Mouse (Mus musculus) kidney, postnatal 0 days (tissue): Measurements from ENCODE around the gene Arhgap8. TPM values are rescaled to one million over a fixed set of nuclear protein-coding genes. Genes with fewer than 3 reads are reported as not detected.
"Not testable (repeated sequence)": the region's sequence is repeated elsewhere in the genome, so short reads cannot be mapped to it uniquely, and the experiment has no call there.

Experiments
- ATAC-seq: fragments of 200-750 bp; cut with Nextera tagmentation; replicated peaks from 2 replicates; pipeline ENCODE4 v1.8.0; 2017; ENCODE audit warnings: low read depth, moderate number of reproducible peaks, moderate TSS enrichment, moderate library complexity; ENCODE audit not compliant: low FRiP score
- DNase-seq: peaks from one replicate; pipeline ENCODE4 v3.0.0-alpha.2; 2016; ENCODE audit warnings: low spot score
- H3K27ac ChIP-seq: fragments of 300-500 bp; sonication (generic); 2 replicates; pipeline ENCODE4 v1.5.1; 2014; ENCODE audit warnings: mild to moderate bottlenecking
- H3K27me3 ChIP-seq: fragments of 300-500 bp; sonication (generic); 2 replicates; pipeline ENCODE4 v1.6.1; 2014; ENCODE audit warnings: low read length, mixed read lengths; ENCODE audit not compliant: insufficient read depth
- H3K36me3 ChIP-seq: fragments of 300-500 bp; sonication (generic); 2 replicates; pipeline ENCODE4 v1.6.1; 2014; ENCODE audit warnings: low read length, mixed read lengths; ENCODE audit not compliant: insufficient read depth
- H3K4me1 ChIP-seq: fragments of 300-500 bp; sonication (generic); replicated peaks from 2 replicates; pipeline ENCODE4 v1.6.1; 2014; ENCODE audit warnings: antibody characterized with exemption, low read length, mixed read lengths; ENCODE audit not compliant: insufficient read depth
- H3K4me2 ChIP-seq: fragments of 300-500 bp; sonication (generic); 2 replicates; pipeline ENCODE4 v1.6.1; 2014; ENCODE audit warnings: mild to moderate bottlenecking, low read length, moderate library complexity, mixed read lengths
- H3K4me3 ChIP-seq: fragments of 300-500 bp; sonication (generic); replicated peaks from 2 replicates; pipeline ENCODE4 v1.5.1; 2014; ENCODE audit warnings: low read depth, low read length
- H3K9ac ChIP-seq: fragments of 300-500 bp; sonication (generic); 2 replicates; pipeline ENCODE4 v1.6.1; 2014; ENCODE audit warnings: low read depth, low read length
- H3K9me3 ChIP-seq: fragments of 300-500 bp; sonication (generic); replicated peaks from 2 replicates; pipeline ENCODE4 v1.6.1; 2016; ENCODE audit warnings: low read length, inconsistent platforms, mixed read lengths
- CTCF ChIP-seq: IDR thresholded peaks from 2 replicates; pipeline ENCODE4 v1.5.1; 2016; ENCODE audit warnings: antibody characterized with exemption, low read depth, mild to moderate bottlenecking, moderate library complexity
- WGBS: fragments of 180-500 bp; shearing (Covaris S2); extraction: QIAGEN DNeasy Blood & Tissue Kit; methylation state at CpG from one replicate; pipeline ENCODE4 v1.1.7; 2014; 5-methylcytosine and 5-hydroxymethylcytosine counted together
- polyA plus RNA-seq: library from polyadenylated mRNA; unstranded; fragments of >200 nt; fragmentation: Nextera tagmentation; extraction: Ambion mirVana; gene quantifications from 2 replicates; pipeline ENCODE4 v1.2.1, GENCODE M21; 2015

The Arhgap8 gene
- polyA plus RNA-seq, 1 experiment from 2014 or later: 13.9 TPM

DNA sequence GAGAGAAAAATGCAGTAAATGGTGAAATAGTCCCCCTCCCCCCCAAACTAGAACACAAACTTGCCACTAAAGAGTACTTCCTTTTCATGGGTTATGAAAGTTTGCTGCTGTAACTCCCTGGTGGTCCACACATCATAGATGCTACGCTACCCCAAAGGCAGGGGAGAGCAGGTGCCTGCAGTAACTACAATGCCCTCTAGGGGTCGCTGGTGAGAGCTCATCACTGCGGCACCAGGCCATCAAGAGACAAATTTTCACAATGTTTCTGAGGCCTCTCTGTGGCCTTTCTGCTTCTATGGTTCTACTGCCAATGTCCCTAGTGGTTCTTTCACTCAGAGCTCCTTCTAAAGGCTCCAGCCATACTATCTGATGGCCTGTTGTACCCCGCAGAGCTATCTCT, 38.6 kb downstream of the Arhgap8 start:
- no peaks in the 10 kb centered on the region for H3K36me3 ChIP-seq
- no peaks in the 10 kb centered on the region for H3K27me3 ChIP-seq
- WGBS: 45% methylated on average over 4 of the region's 4 CpGs
- H3K27ac ChIP-seq: no peak overlapping the region
- ATAC-seq (no peak), DNase-seq (peak; percentile 16)
- TF ChIP-seq CTCF: peak; percentile 75
- H3K9me3 ChIP-seq: no peaks in the 10 kb centered on the region
- H3K4me1 ChIP-seq: 0 out of 2 replicates have a peak, but pooled peaks cover 6% of the 10 kb centered on the region
- no peak overlapping the region for H3K4me3 ChIP-seq
- H3K4me2 ChIP-seq: no peak overlapping the region
- H3K9ac ChIP-seq: no peak overlapping the region

DNA sequence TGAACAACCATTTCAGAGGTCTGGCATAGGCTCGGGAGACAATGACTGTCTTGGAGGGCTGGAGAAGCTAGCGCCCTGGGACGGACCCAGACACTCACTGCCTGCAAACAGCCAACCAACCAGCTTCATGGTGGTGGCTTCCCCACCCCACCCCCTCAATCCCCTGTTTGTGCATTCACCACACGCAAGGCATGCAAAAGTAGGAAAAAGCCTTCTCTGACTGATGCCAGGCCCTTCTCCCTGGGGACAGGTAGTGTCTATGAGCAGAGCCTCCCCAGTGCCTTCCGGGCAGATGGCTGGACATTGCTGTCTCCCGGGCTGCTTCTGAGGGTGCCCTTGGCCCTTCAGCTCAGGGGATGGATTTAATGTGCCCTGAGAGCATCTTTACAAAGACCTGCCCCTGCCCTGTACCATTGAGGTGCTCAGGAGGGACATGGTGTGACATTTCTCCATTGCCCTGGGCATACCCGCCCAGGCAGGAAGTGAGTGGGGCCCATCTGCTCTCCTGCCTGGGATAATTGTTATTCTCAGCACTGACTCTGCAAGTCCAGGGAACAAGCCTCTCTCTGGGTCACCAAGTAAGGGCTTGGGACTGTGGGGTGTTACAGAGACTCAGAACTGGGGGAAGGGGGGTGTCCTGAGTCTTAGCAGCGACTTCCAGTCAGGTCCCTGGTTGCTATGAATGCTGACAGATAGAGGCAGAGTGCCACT, 43.0 kb downstream of the Arhgap8 start:
- WGBS: 56% methylated on average over 8 of the region's 8 CpGs
- Histone ChIP-seq H3K9ac (no peak overlapping the region), H3K4me2 (no peak overlapping the region), H3K9me3 (no peaks in the 10 kb centered on the region), H3K4me3 (no peak overlapping the region), H3K36me3 (no peaks in the 10 kb centered on the region), H3K4me1 (0 out of 2 replicates have a peak, but pooled peaks cover 6% of the 10 kb centered on the region), H3K27ac (peak overlapping the region; percentile 19; the same call in 1 of the 2 replicates), H3K27me3 (no peaks in the 10 kb centered on the region)
- TF ChIP-seq CTCF: no peak
- ATAC-seq: no peak
- DNase-seq: peak; percentile 15

DNA sequence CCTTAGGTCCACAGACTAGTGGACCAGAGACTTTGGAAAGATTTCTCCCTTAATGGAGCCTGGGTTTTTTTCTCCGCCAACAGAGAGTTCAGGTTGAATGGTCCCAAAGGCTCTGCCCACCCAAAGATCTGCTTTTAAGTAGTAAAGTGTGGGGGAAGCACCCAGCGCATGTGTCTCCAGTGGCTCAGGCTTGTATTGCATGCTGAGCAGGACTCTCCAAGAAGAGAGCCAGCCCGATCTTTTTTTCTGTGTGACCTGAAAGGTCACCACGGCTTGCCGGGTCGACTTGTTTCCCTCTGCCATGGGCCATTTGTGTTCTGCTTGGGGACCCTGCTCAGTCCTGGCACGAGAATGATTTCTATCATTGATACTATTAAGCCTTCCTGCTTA, 43.6 kb downstream of the Arhgap8 start:
- Histone ChIP-seq H3K27ac (peak overlapping the region; percentile 19; the same call in 1 of the 2 replicates), H3K9ac (no peak overlapping the region), H3K4me3 (no peak overlapping the region), H3K36me3 (no peaks in the 10 kb centered on the region), H3K4me1 (0 out of 2 replicates have a peak, but pooled peaks cover 6% of the 10 kb centered on the region), H3K27me3 (no peaks in the 10 kb centered on the region), H3K9me3 (no peaks in the 10 kb centered on the region), H3K4me2 (no peak overlapping the region)
- TF ChIP-seq CTCF: peak; percentile 37
- ATAC-seq (peak; percentile 78), DNase-seq (peak; percentile 72)
- WGBS: 12% methylated on average over 7 of the region's 7 CpGs

DNA sequence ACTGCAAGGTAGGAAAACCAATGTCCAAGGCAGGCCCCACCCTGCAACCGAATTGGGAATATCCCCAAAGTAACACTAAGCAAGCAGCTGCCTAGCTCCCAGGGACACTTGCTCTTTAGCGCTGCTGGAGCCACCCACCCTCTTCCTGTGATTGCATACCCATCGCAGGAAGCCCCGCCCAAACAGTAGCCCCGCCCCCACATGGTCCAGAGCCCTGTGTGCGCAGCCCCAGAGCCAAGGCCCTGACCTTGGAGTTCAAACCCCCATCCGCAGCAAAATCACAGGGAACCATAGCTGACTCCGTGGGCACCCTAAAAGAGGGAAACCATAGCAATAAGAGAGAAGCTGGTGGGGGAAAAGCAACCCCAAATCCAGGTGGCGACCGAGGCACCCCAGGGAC, 46.8 kb downstream of the Arhgap8 start:
- TF ChIP-seq CTCF: no peak
- DNase-seq: no peak
- 37% methylated on average over 10 of the region's 10 CpGs for WGBS
- Histone ChIP-seq H3K27me3 (no peaks in the 10 kb centered on the region), H3K27ac (no peak overlapping the region), H3K9me3 (no peaks in the 10 kb centered on the region), H3K9ac (no peak overlapping the region), H3K4me3 (no peak overlapping the region), H3K4me2 (no peak overlapping the region), H3K4me1 (0 out of 2 replicates have a peak, but pooled peaks cover 6% of the 10 kb centered on the region), H3K36me3 (no peaks in the 10 kb centered on the region)
- ATAC-seq: no peak; the same call in 1 of the 2 replicates

DNA sequence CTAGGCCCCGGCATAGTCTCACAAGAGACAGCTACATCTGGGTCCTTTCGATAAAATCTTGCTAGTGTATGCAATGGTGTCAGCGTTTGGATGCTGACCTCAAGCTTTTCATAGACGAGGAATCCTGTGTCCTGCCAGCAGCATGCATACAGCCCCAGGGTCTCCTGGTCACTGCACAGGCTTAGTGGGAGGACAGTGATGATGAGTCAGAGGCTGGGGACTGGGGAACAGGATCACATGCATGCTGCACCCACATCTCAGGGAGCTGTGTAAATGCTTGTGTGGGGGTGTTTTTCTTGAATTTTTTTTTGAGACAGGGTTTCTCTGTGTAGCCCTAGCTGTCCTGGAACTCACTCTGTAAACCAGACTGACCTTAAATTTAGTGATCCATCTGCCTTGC, 48.7 kb downstream of the Arhgap8 start:
- H3K27ac ChIP-seq: not testable (repeated sequence)
- 56% methylated on average over 3 of the region's 4 CpGs for WGBS

DNA sequence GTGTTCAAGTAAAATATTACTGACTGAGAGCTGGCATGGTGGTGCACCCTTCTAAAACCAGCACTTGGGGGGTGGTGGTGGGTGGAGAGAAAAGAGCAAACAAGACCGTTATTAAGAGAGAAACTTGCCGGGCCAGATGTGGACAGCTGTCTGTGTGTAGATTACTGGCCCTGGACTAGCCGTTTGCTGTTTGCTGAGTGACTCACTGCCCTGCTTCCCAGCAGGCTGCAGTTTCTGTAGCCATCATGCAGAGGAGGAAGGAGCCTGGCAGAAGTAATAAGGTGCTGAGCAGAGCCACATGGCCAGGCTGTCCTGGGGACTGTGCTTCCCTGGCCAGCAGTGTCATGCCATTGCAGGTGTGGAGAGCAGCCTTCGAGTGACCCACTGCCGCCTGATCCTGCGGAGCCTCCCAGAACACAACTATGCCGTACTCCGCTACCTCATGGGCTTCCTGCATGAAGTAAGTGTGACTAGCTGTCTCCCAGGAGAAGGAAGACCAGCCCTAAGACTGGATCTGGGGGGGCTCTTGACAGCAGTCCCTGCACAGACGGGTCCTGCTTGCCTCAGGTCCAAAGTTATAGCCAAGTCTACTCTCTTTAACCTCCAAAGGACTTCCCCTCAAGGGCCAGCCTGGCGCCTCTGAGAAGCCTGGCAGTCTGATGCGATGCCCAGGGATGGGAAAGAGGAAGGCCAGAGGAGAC, 49.9 kb downstream of the Arhgap8 start:
- no peak overlapping the region for H3K9ac ChIP-seq
- no peak overlapping the region for H3K4me2 ChIP-seq
- H3K27ac ChIP-seq: no peak overlapping the region
- no peaks in the 10 kb centered on the region for H3K36me3 ChIP-seq
- H3K4me3 ChIP-seq: no peak overlapping the region
- no peak for DNase-seq
- TF ChIP-seq CTCF: no peak
- 73% methylated on average over 11 of the region's 11 CpGs for WGBS
- H3K9me3 ChIP-seq: no peaks in the 10 kb centered on the region
- no peaks in the 10 kb centered on the region for H3K27me3 ChIP-seq
- H3K4me1 ChIP-seq: no peaks in the 10 kb centered on the region
- no peak for ATAC-seq

More for the DNA sequence above, 48.7 kb downstream of the Arhgap8 start:
- H3K4me3 ChIP-seq, H3K36me3 ChIP-seq, H3K9me3 ChIP-seq, ATAC-seq, H3K27me3 ChIP-seq, H3K4me2 ChIP-seq, DNase-seq, H3K9ac ChIP-seq, H3K4me1 ChIP-seq: not testable (repeated sequence)
